Mouse (Mus musculus) intestine, embryonic 16.5 days (tissue): ENCODE measurements around the gene Zfp740. TPM values are rescaled to one million over a fixed set of nuclear protein-coding genes. Genes with fewer than 3 reads are reported as not detected.
A peak's percentile ranks its signal among the peaks of the same experiment; 100 is the strongest.
"Not testable (repeated sequence)": the region's sequence is repeated elsewhere in the genome, so short reads cannot be mapped to it uniquely, and the experiment has no call there.

Experiments
- ATAC-seq: fragments of 200-750 bp; cut with Nextera tagmentation; 2 replicates; pipeline ENCODE4 v1.8.0; 2017; ENCODE audit warnings: moderate TSS enrichment, moderate library complexity
- H3K27ac ChIP-seq: fragments of 300-500 bp; sonication (generic); 2 replicates; pipeline ENCODE4 v1.5.1; 2014; ENCODE audit warnings: mild to moderate bottlenecking, low read length
- H3K27me3 ChIP-seq: fragments of 300-500 bp; sonication (generic); replicated peaks from 2 replicates; pipeline ENCODE4 v1.6.1; 2014; ENCODE audit warnings: low read length, control low read depth, mixed read lengths; ENCODE audit not compliant: control insufficient read depth, insufficient read depth
- H3K36me3 ChIP-seq: fragments of 300-500 bp; sonication (generic); 2 replicates; pipeline ENCODE4 v1.6.1; 2014; ENCODE audit warnings: low read length, control low read depth; ENCODE audit not compliant: control insufficient read depth, insufficient read depth
- H3K4me1 ChIP-seq: fragments of 300-500 bp; sonication (generic); 2 replicates; pipeline ENCODE4 v1.6.1; 2014; ENCODE audit warnings: low read length, control low read depth, mixed read lengths; ENCODE audit not compliant: control insufficient read depth, insufficient read depth
- H3K4me2 ChIP-seq: fragments of 300-500 bp; sonication (generic); 2 replicates; pipeline ENCODE4 v1.6.1; 2014; ENCODE audit warnings: low read depth, low read length, control low read depth
- H3K4me3 ChIP-seq: fragments of 300-500 bp; sonication (generic); 2 replicates; pipeline ENCODE4 v1.5.1; 2014; ENCODE audit warnings: mild to moderate bottlenecking, low read length
- H3K9ac ChIP-seq: fragments of 300-500 bp; sonication (generic); 2 replicates; pipeline ENCODE4 v1.6.1; 2014; ENCODE audit warnings: low read depth, low read length
- H3K9me3 ChIP-seq: fragments of 300-500 bp; sonication (generic); 2 replicates; pipeline ENCODE4 v1.6.1; 2016; ENCODE audit warnings: low read length, control low read depth; ENCODE audit not compliant: control insufficient read depth
- WGBS: fragments of 180-500 bp; shearing (Covaris S2); extraction: QIAGEN DNeasy Blood & Tissue Kit; methylation state at CpG from one replicate; pipeline ENCODE4 v1.1.7; 2014; 5-methylcytosine and 5-hydroxymethylcytosine counted together
- polyA plus RNA-seq: library from polyadenylated mRNA; unstranded; fragments of >200 nt; fragmentation: Nextera tagmentation; extraction: Ambion mirVana; gene quantifications from 2 replicates; pipeline ENCODE4 v1.2.1, GENCODE M21; 2015

Zfp740 gene
- polyA plus RNA-seq, 1 experiment from 2014 or later: 33.6 TPM

DNA sequence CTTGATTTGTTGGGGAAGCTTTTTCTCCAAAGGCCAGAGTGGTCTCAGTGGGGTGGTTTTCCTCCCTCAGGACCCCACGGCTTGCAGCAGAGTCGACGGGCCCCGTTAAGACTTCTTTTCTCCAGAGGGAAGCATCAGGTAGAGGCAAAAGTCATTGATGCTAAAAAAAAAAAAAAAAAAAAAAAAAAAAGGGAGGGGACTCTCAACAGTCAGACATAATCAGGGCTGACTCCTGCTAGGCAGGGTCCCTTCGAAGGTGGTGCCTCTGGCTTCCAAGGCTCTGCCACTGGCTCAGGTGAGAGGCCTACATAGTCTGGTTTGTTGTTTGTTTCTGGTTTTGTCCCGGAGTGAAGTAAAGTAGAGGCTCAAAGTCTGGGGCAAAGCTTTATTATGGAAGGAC, 12.6 kb downstream of the Zfp740 start:
- H3K9ac ChIP-seq: no peak overlapping the region
- WGBS: 68% methylated on average over 6 of the region's 6 CpGs
- H3K27ac ChIP-seq: no peak overlapping the region

DNA sequence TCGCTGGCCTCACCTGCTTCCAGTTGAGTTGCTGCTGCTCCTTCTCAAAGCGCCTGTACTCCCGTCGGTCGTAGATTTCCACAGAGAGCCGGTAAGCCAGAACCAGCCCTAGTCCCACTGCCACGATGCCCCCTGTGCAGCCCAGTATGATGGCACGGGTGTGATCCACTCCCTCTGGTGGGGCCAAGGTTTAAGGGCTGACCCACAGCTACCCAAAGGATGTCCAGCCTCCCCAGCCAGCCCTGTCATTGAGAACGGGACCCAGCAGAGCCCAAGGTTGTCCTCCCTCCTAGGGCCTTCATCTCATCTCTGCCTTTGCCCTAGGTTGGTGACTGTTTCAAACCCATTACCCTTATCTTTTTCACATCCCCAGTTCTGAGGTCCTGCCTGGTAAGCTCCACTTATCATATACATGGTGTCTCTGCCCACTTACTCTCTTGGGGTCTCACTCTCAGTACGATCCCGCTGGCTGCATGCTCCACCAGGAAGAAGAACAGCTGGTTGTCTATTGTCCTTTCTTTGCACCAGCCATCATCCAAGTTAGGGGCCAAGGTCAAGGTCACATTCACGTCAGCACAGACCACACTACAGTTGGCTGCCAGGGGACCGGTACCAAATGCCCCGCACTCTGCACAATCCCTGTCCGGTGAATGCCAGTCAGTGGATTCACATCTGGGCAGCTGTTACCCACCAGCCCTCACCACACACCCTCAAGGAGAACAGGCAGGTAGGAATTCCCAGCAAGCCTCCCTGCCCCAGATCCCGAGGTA, 13.6 kb downstream of the Zfp740 start:
- no peak for ATAC-seq
- H3K4me1 ChIP-seq: no peaks in the 10 kb centered on the region
- no peak overlapping the region for H3K4me2 ChIP-seq
- 79% methylated on average over 16 of the region's 16 CpGs for WGBS
- H3K27me3 ChIP-seq: no peaks in the 10 kb centered on the region
- peaks cover 16% of the 10 kb centered on the region for H3K36me3 ChIP-seq
- no peak overlapping the region for H3K9ac ChIP-seq
- H3K27ac ChIP-seq: no peak overlapping the region
- no peak overlapping the region for H3K4me3 ChIP-seq
- H3K9me3 ChIP-seq: no peaks in the 10 kb centered on the region

More for the DNA sequence above, 12.6 kb downstream of the Zfp740 start:
- Histone ChIP-seq H3K4me3 (no peak overlapping the region), H3K4me1 (no peaks in the 10 kb centered on the region), H3K4me2 (no peak overlapping the region), H3K9me3 (no peaks in the 10 kb centered on the region), H3K36me3 (peaks cover 16% of the 10 kb centered on the region), H3K27me3 (no peaks in the 10 kb centered on the region)
- no peak for ATAC-seq

DNA sequence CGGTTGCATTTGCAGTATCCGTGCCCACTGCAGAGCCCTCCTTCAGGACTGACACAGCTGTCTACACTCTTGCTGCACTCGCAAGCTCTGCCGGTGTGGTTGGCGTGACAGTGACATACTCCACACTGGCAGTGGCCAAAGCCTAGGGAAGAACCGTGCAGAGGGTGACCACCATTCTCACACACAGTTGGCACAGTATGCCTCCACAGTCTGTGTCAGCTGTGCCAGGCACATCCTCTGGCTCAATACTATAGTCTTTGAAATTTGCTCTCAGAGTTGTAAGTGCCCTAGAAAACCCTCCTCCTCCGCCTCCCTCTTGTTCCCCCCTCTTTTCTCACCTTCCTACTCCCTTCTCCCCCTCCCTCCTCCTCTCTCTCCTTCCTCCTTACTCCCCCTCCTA, 14.3 kb downstream of the Zfp740 start:
- H3K4me2 ChIP-seq: no peak overlapping the region
- H3K4me1 ChIP-seq: no peaks in the 10 kb centered on the region
- H3K36me3 ChIP-seq: peaks cover 12% of the 10 kb centered on the region
- 85% methylated on average over 7 of the region's 7 CpGs for WGBS
- no peaks in the 10 kb centered on the region for H3K9me3 ChIP-seq
- no peak overlapping the region for H3K27ac ChIP-seq
- no peak for ATAC-seq
- no peak overlapping the region for H3K4me3 ChIP-seq
- no peak overlapping the region for H3K9ac ChIP-seq
- H3K27me3 ChIP-seq: no peaks in the 10 kb centered on the region

DNA sequence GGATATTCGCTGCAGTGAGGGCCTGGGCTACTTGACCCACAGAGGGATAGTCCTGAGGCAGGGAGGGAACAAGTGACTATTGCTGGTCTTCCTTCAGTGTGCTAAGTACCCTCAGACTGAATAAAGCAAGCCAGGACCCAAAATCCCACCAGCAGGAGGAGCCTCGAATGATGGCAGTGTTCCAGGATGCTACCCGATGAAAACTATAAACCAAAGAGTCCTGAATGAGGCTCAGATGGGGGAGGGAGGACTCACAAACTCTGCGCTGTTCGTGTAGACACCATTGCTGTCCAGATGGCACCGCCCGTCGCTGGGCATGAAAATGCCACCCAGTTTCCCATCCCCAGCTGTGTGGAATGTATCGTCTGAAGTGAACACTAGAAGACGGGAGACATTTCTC, 19.3 kb downstream of the Zfp740 start:
- Histone ChIP-seq H3K4me1 (peaks cover 4% of the 10 kb centered on the region), H3K27me3 (peaks cover 4% of the 10 kb centered on the region; the same call in 1 of the 2 replicates), H3K9me3 (no peaks in the 10 kb centered on the region), H3K9ac (no peak overlapping the region), H3K27ac (no peak overlapping the region), H3K4me3 (no peak overlapping the region), H3K36me3 (no peaks in the 10 kb centered on the region), H3K4me2 (no peak overlapping the region)
- WGBS: 58% methylated on average over 10 of the region's 10 CpGs
- no peak for ATAC-seq

DNA sequence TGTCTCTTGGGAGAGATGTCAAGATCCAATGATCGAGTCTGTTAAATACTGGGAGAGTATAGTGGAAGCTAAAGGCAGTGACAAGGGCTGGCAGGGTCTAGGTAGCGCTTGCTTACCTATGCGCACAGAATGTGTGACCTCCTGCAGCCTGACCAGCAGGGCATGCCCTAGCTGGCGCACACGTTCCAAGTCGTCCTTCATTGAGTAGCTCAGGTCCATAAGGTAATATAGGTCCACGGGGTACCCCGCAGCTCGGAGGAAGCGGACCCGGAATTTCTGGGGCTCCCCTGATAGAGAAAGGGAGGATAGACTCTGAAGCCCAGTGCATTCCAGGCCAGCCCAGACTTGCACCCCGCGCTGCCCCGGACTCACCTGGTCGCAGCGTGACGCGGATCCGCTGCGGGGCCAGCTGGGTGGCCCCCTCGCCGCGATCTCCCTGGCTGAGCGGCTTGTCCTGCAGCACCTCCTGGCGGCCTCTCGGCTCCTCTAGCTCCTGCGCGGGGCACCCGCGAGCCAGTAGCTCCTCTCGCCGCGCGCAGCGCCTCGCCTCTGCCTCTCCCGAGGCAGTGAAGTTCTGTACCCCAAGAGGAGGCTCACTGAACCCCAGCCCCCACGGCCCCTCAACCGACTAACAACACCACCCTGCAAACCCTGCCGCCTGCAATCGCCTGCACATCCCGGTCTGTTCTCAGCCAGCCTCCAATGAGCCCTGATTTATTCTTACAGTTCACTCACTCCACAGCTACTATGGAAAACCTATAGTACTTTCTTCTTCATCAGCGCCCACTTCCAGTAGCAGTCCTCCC, 21.3 kb downstream of the Zfp740 start:
- Histone ChIP-seq H3K4me1 (peaks cover 4% of the 10 kb centered on the region), H3K27ac (no peak overlapping the region), H3K4me2 (peak overlapping the region; percentile 94), H3K4me3 (peak overlapping the region; percentile 53), H3K36me3 (no peaks in the 10 kb centered on the region), H3K27me3 (peaks cover 4% of the 10 kb centered on the region; the same call in 1 of the 2 replicates), H3K9me3 (no peaks in the 10 kb centered on the region), H3K9ac (peak overlapping the region; percentile 62)
- peak; percentile 94 for ATAC-seq
- 3% methylated on average over 43 of the region's 43 CpGs for WGBS

DNA sequence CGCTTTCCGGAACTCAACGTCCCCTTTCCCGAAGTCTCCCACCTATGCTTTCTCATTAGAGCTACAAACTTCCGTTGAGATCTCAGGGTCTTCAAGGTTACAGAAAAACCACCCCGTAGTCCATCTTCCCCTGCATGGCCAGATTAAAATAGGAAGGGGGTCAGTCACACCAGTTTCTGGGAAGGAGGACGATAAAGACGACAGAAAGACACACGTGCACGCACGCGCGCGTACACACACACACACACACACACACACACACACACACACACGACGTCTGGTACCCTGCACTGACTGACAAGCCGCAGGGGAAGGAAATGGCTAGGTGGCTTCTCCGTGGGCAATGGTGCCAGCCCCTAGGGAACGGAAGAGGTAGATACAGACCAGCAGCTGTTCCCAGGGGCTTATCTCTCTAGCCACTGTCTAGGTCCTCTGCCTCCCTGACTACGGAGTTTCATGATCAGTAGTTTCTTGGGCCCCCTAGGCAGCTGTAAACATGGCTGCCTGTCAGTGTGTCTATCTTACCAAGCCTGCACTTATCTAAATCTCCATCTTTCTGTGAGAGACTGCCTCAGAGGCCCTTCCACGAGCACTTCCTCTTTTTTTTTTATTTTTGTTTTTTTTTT, 22.1 kb downstream of the Zfp740 start:
- ATAC-seq: peak; percentile 45
- Histone ChIP-seq H3K36me3 (no peaks in the 10 kb centered on the region), H3K4me2 (peak overlapping the region; percentile 94), H3K4me3 (peak overlapping the region; percentile 53), H3K9ac (peak overlapping the region; percentile 62), H3K27ac (no peak overlapping the region), H3K27me3 (peaks cover 4% of the 10 kb centered on the region; the same call in 1 of the 2 replicates), H3K9me3 (no peaks in the 10 kb centered on the region), H3K4me1 (peaks cover 4% of the 10 kb centered on the region)
- 19% methylated on average over 21 of the region's 21 CpGs for WGBS

DNA sequence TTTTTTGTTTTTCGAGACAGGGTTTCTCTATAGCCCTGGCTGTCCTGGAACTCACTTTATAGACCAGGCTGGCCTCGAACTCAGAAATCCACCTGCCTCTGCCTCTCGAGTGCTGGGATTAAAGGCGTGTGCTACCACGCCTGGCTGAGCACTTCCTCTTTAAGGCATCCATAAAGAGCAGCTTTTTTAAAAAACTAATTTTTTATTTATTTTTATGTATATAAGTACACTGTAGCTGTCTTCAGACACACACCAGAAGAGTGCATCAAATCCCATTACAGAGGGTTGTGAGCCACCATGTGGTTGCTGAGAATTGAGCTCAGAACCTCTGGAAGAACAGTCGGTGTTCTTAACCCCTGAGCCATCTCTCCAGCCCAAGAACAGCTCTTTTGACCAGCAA, 22.6 kb downstream of the Zfp740 start:
- ATAC-seq, H3K4me3 ChIP-seq, H3K27ac ChIP-seq, H3K9me3 ChIP-seq, H3K4me1 ChIP-seq, H3K9ac ChIP-seq, H3K4me2 ChIP-seq, H3K27me3 ChIP-seq, H3K36me3 ChIP-seq: not testable (repeated sequence)
- WGBS: 68% methylated on average over 6 of the region's 6 CpGs

DNA sequence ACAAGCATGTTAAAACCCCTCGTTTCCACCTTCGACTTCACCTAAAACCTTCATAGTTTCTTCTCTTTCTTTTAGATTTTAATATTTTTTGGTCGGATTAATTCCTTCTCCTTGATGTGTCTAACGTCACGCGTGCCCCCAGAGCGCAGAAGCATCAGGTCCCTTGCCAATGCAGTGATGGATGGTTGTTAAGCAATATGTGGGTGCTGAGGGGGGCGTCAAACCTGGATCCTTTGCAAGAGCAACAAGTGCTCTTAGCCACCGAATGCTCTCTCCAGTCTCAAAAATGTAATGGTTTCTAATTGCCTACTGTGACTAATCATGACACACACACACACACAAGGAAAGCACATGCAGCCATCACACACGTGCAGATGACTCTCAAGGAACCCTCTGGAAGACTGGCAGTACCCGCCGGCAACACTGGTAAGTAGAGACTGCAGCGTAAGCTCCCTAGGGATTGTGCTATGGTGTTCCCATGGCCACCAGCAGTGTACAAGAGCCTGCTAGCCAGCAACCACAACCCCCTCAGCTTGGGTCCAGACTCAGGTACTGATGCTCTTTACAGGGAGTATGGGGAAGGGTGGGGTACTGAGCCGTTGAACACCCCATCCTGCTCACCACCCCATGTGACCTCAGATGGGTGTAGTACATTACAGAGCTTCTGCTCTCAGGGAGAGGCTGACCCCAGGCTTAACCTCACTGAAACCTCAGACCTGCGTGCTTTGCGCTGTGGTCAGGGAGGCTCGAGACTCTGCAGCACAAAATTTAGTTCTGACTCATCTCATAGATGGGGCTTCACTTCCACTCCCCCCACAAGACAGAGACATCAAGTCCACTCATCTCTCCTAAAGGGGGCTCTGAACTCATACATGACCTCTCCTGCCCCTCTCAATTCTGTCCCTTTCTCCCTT, 27.6 kb downstream of the Zfp740 start:
- H3K27ac ChIP-seq: no peak overlapping the region
- no peaks in the 10 kb centered on the region for H3K9me3 ChIP-seq
- 85% methylated on average over 17 of the region's 17 CpGs for WGBS
- H3K27me3 ChIP-seq: no peaks in the 10 kb centered on the region
- H3K4me1 ChIP-seq: peaks cover 16% of the 10 kb centered on the region
- no peaks in the 10 kb centered on the region for H3K36me3 ChIP-seq
- ATAC-seq: no peak
- H3K9ac ChIP-seq: no peak overlapping the region
- H3K4me2 ChIP-seq: no peak overlapping the region
- no peak overlapping the region for H3K4me3 ChIP-seq
